Mouse (Mus musculus) left cerebral cortex, adult 8-10 months (tissue): Measurements from ENCODE around the gene Wbp1. TPM values are rescaled to one million over a fixed set of nuclear protein-coding genes. Genes with fewer than 3 reads are reported as not detected.
"Not testable (repeated sequence)": the region's sequence is repeated elsewhere in the genome, so short reads cannot be mapped to it uniquely, and the experiment has no call there.

Experiments used
- DNase-seq, 2 experiments: peaks; one replicate each; pipeline ENCODE4 v3.0.0; 2022; ENCODE audit warnings: low spot score in 2 of 2
- total RNA-seq, 4 experiments: library from RNA; stranded (reverse); gene quantifications; 2 replicates each; pipeline ENCODE4 v1.2.4; 2022

The Wbp1 gene
- total RNA-seq, result 10 to 100 TPM; 36.5 to 47.4 (median 39.6) TPM

- DNase-seq, result peak; percentile 91 to 99
Observed at GRCm38 (mm10) chr6:83120930-83121862, at the start of gene Wbp1. TSS of gene Wbp1 (minus strand) at chr6:83121559.

DNA sequence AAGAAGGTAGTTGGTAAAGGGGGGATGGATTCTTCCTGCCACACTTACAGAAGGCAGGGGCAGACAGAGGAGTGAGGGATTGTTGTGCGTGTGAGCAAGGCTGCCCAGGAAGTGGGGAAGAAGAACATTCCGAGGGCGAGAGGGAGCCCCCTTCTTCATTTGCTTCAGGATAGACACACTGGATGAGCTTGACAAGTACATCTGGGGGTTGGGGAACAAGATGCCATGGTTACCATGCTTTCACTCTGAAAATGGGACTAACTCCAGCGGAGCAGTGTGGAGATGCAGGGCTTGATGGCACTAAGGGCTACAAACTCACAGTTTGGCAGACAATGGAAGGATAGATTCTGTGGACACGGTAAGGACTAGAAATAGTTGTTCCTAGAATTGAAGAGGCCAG is 49.7 kb upstream of the Wbp1 start:
- no peak for DNase-seq

DNA sequence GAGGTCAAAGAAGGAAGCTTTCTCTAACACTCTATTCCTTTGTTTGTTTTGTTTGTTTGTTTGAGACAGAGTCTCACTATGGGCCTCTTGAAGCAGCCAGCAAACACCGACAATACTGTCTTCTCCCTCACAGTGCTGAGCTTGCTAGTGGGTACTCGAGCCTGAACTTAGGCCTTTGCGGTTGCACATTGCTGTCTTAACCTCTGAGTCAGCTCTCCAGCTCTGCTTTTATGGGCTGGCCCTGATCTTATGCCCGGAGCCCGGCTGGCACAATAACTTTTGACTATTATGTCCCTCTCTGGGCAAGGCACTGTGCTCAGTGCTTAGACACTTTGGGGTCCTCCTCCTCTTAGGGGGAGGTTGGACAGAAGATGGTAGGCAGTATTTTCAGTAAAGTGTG is 48.5 kb upstream of the Wbp1 start:
- DNase-seq, result no peak

GRCm38 (mm10) chr6:83166243-83166630 is 44.9 kb upstream of the Wbp1 start:
- DNase-seq, result no peak

DNA sequence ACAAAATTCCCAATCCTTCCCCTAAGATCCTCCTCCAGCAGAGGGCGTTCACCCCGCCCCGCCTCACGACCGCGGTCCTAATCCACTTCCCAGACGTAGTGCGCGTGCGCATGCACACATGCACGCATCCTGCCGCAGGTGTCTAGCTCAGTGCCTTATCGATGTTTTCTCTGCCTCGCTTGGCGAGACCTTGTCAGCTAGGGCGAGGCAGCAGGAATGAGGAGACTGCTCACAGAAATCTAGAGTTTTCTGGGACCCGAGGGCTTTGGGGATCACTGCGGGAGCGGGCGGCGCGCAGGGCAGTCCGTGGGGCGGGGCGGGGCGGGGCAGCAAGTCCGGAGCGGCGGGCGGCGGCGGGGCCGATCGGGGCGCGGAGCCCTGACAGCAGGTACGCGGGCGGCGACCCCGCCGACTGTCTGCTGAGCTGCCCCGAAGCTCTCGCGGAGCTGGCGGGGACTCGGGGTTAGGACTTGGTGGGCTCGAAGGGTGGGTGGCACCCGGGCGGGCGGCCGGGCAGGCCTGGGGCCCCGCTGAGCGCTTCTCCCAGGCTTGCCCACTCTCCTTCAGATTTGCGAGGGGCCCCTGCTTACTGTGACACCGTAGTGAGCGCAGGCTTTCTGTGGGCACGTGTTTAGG is 44.4 kb upstream of the Wbp1 start, which contains the start of gene Dctn1:
Gene Dctn1, plus strand, starts transcription at position 314 of the 636 bp plus-strand sequence.
- DNase-seq, result peak; percentile 88 to 90

- DNase-seq, result no peak
Observed at GRCm38 (mm10) chr6:83165026-83165606, 43.8 kb upstream of the Wbp1 start.

GRCm38 (mm10) chr6:83162701-83163100 is 41.3 kb upstream of the Wbp1 start:
- no peak for DNase-seq

- no peak for DNase-seq
Observed at GRCm38 (mm10) chr6:83161921-83162641, 40.7 kb upstream of the Wbp1 start.

GRCm38 (mm10) chr6:83161442-83161841 is 40.1 kb upstream of the Wbp1 start:
- DNase-seq, result no peak

GRCm38 (mm10) chr6:83159456-83159855 is 38.1 kb upstream of the Wbp1 start:
- DNase-seq, result not testable (repeated sequence)

DNA sequence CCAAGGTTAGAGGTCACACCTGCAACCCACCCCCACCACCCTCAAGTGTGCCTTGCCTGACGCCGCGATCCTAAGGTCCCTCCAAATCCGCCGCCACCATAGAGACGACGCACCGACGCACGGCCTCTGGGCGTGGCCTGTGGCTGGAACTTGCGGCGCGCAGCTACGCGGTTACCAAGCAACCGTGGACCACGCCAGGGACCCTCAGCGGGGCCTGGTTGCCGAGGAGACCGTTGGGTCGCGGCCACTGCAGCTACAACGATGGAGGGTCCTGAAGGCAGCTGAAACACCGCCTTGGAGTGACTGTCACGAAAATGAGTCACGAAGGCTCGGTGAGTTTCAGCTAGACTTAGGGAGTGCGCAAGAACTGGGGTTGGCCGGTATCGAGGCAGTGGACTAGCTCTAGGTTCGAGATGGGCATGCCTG is 34.9 kb upstream of the Wbp1 start, which contains the start of the genes Wdr54 and 1700003E16Rik:
Gene Wdr54, minus strand, starts transcription at position 139 of the 426 bp plus-strand sequence.
Gene 1700003E16Rik, plus strand, starts transcription at position 146 of the 426 bp plus-strand sequence.
- DNase-seq, result peak; percentile 68 to 75

- DNase-seq, result no peak
Observed at GRCm38 (mm10) chr6:83155552-83156238, 34.3 kb upstream of the Wbp1 start.

- DNase-seq, result no peak
Observed at GRCm38 (mm10) chr6:83153485-83153884, 32.1 kb upstream of the Wbp1 start.

DNA sequence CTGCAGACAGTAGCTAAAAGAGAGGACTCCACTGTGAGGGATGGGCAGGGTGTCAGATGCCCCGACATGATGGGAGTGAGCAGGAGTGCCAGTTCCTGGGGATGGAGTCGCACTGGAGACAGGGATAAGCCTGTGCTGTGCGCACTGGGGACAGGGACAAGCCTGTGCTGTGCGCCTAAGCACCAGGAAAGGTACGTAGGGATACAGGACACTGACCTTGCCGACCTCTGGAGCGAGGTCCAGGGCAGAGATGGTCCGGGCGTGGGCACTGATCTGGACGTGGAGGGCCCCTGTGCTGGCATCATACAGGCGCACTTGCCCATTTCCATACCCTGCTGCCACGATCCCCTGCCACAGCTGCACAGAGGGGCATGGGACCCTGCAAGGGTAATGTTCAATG is 31.7 kb upstream of the Wbp1 start:
- no peak for DNase-seq

DNA sequence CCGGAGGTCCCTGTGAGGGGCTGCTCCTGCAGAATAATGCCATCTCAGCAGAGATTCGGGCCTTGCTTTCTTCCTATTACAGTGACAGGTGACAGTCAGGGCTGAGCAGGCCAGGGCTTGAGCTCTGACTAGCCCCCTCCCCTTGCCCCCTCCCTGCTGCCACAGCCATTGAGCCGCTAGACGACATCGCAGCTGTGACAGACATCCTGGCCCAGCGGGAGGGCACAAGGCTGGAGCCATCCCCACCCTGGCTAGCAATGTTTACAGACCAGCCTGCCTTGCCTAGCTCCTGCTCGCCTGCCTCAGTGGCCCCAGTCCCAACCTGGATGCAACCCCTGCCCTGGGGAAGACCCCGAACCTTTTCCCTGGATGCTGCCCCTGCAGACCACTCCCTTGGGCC is 30.4 kb upstream of the Wbp1 start:
- no peak for DNase-seq

- no peak for DNase-seq
Observed at GRCm38 (mm10) chr6:83147280-83147679, 25.9 kb upstream of the Wbp1 start.

- no peak for DNase-seq
Observed at GRCm38 (mm10) chr6:83145805-83146204, 24.4 kb upstream of the Wbp1 start.

DNA sequence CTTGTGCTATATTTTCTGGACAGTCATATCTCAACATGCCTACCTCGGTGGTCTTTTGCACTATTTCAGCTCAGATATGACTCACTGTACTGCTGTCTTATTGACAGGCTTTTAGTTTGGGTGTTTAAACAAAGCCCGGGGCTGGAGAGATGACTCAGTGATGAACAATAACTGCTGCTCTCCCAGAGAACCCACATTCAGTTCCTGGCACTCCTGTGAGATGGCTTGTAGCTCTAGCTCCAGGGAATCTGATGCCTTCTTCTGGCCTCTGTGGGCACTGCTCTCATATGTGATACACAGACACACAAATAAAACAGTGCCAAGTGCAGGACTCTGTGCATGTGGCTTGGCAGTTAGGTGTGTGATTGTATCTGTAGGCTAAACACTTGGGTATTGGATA is 23.9 kb upstream of the Wbp1 start:
- DNase-seq, result no peak

- DNase-seq, result no peak
Observed at GRCm38 (mm10) chr6:83142886-83143285, 21.5 kb upstream of the Wbp1 start.

DNA sequence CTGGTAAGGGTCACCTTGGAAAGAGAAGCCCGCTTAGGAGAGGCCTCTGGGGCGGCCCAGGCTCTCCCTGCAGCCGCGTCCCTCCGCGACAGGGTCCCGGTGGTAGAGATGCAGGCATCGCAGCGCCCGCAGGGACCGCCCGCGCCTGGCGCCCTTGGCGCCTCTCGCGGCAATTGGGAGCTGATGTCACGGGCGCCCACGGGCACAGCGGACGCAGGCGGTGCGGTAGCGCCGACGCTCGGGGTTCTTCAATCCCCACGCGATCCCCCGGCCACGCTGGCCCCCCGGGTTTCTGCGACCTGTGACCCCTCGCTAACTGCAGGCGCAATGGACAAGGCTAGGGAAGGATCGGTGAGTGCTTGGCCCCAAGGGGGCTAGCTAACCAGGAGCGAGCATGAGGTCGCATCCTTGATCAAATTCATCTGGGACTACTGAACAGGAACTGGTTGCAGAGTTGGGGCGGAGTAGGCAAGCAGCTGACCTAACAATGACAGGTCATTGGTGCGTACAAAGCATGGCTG is 20.9 kb upstream of the Wbp1 start:
- peak in 1 of 2 experiments; percentile 68 for DNase-seq
